Mouse (Mus musculus) liver, embryonic 15.5 days (tissue): Measurements from ENCODE around the gene Hspb2. TPM values are rescaled to one million over a fixed set of nuclear protein-coding genes. Genes with fewer than 3 reads are reported as not detected.

ENCODE experiments used
- ATAC-seq: fragments of 200-750 bp; cut with Nextera tagmentation; 2 replicates; pipeline ENCODE4 v1.8.0; 2017; ENCODE audit warnings: moderate number of reproducible peaks, mild to moderate bottlenecking, moderate library complexity; ENCODE audit not compliant: insufficient read depth
- H3K27ac ChIP-seq: fragments of 300-500 bp; sonication (generic); replicated peaks from 2 replicates; pipeline ENCODE4 v1.5.1; 2015; ENCODE audit warnings: mild to moderate bottlenecking, inconsistent platforms
- H3K27me3 ChIP-seq: fragments of 300-500 bp; sonication (generic); 2 replicates; pipeline ENCODE4 v1.6.1; 2015; ENCODE audit warnings: mild to moderate bottlenecking, inconsistent platforms
- H3K36me3 ChIP-seq: fragments of 300-500 bp; sonication (generic); replicated peaks from 2 replicates; pipeline ENCODE4 v1.6.1; 2015; ENCODE audit warnings: moderate library complexity, mild to moderate bottlenecking, inconsistent platforms
- H3K4me1 ChIP-seq: fragments of 300-500 bp; sonication (generic); replicated peaks from 2 replicates; pipeline ENCODE4 v1.6.1; 2015; ENCODE audit warnings: inconsistent platforms
- H3K4me2 ChIP-seq: fragments of 300-500 bp; sonication (generic); 2 replicates; pipeline ENCODE4 v1.6.1; 2015; ENCODE audit warnings: moderate library complexity, mild to moderate bottlenecking, inconsistent platforms
- H3K4me3 ChIP-seq: fragments of 300-500 bp; sonication (generic); replicated peaks from 2 replicates; pipeline ENCODE4 v1.5.1; 2015; ENCODE audit warnings: mild to moderate bottlenecking, inconsistent platforms
- H3K9ac ChIP-seq: fragments of 300-500 bp; sonication (generic); 2 replicates; pipeline ENCODE4 v1.6.1; 2015; ENCODE audit warnings: moderate library complexity, mild to moderate bottlenecking, inconsistent platforms
- H3K9me3 ChIP-seq: fragments of 300-500 bp; sonication (generic); replicated peaks from 2 replicates; pipeline ENCODE4 v1.6.1; 2016; ENCODE audit warnings: inconsistent platforms
- WGBS: fragments of 180-500 bp; shearing (Covaris S2); methylation state at CpG from one replicate; pipeline ENCODE4 v1.1.7; 2015; ENCODE audit warnings: mixed read lengths; ENCODE audit not compliant: insufficient replicate concordance; 5-methylcytosine and 5-hydroxymethylcytosine counted together
- polyA plus RNA-seq: library from polyadenylated mRNA; unstranded; fragments of >200 nt; fragmentation: Nextera tagmentation; extraction: Ambion mirVana; gene quantifications from 2 replicates; pipeline ENCODE4 v1.2.1, GENCODE M21; 2015

Gene Hspb2
- polyA plus RNA-seq, 1 experiment from 2014 or later = 3.5 TPM

DNA sequence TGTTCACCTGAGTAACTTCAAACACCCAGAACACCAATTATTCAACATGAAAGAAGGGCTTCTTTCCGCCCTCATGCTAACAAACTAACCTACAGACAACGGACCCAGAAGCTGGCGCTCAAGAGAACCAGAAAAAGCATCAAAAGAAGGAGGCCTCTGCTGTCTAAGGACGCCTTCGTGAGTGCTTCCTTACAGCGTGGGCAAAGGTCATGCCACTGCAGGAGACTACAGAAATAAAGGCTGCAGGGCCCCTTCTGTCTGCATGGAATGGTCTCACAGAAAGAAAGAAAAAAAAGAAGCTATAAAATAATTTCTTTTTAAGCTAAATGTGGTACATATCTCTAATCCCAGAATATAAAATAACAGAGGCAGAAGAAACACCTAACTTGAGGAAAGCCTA, 47.2 kb downstream of the Hspb2 start:
- no peak overlapping the region for H3K9ac ChIP-seq
- ATAC-seq = no peak
- H3K9me3 ChIP-seq = no peaks in the 10 kb centered on the region
- H3K4me1 ChIP-seq = peaks cover 12% of the 10 kb centered on the region; the same call in 1 of the 2 replicates
- peaks cover 21% of the 10 kb centered on the region for H3K27me3 ChIP-seq
- H3K27ac ChIP-seq = no peak overlapping the region
- no peaks in the 10 kb centered on the region for H3K36me3 ChIP-seq
- 51% methylated on average over 6 of the region's 6 CpGs for WGBS
- H3K4me2 ChIP-seq = no peak overlapping the region
- no peak overlapping the region for H3K4me3 ChIP-seq

Other genes with a start within 250 kb of the Hspb2 start
- 32.6 and 36.1 TPM in 2 replicates for gene Pts, start 223.6 kb downstream of the Hspb2 start, polyA plus RNA-seq
- gene Il18, start 197.5 kb downstream of the Hspb2 start, polyA plus RNA-seq = 10.1 and 11.1 TPM in 2 replicates
- 0.60 and 0.67 TPM in 2 replicates for gene Bco2, start 197.2 kb downstream of the Hspb2 start, polyA plus RNA-seq
- gene Tex12, start 191.0 kb downstream of the Hspb2 start, polyA plus RNA-seq = not detected in 2 replicates
- 296 and 323 TPM in 2 replicates for gene Sdhd, start 148.5 kb downstream of the Hspb2 start, polyA plus RNA-seq
- 130 and 158 TPM in 2 replicates for gene Timm8b, start 148.4 kb downstream of the Hspb2 start, polyA plus RNA-seq
- gene Pih1d2, start 135.0 kb downstream of the Hspb2 start, polyA plus RNA-seq = 0.75 and 1.0 TPM in 2 replicates
- 5.6 and 7.0 TPM in 2 replicates for gene Nkapd1, start 134.9 kb downstream of the Hspb2 start, polyA plus RNA-seq
- gene Dlat, start 92.6 kb downstream of the Hspb2 start, polyA plus RNA-seq = 23.2 and 24.6 TPM in 2 replicates
- gene Dixdc1, start 12.8 kb downstream of the Hspb2 start, polyA plus RNA-seq = 1.4 and 1.8 TPM in 2 replicates
- gene 2310030G06Rik, start 5.8 kb downstream of the Hspb2 start, polyA plus RNA-seq = 3.9 and 4.1 TPM in 2 replicates
- 9.9 and 15.2 TPM in 2 replicates for gene Cryab, start 1.0 kb downstream of the Hspb2 start, polyA plus RNA-seq
- gene Fdxacb1, start 15.9 kb upstream of the Hspb2 start, polyA plus RNA-seq = 8.5 and 10.3 TPM in 2 replicates
- gene Alg9, start 22.7 kb upstream of the Hspb2 start, polyA plus RNA-seq = 14.3 and 14.4 TPM in 2 replicates
- gene 1110032A03Rik, start 23.2 kb upstream of the Hspb2 start, polyA plus RNA-seq = 17.4 and 18.6 TPM in 2 replicates
- 68.8 and 70.2 TPM in 2 replicates for gene Ppp2r1b, start 92.9 kb upstream of the Hspb2 start, polyA plus RNA-seq